Mouse (Mus musculus) ovary, adult 18-20 months (tissue): Measurements from ENCODE around the gene Acnat2.
"Not testable (repeated sequence)": the region's sequence is repeated elsewhere in the genome, so short reads cannot be mapped to it uniquely, and the experiment has no call there.

Experiments used
- DNase-seq: peaks from one replicate; pipeline ENCODE4 v3.0.0; 2022; ENCODE audit warnings: low spot score, mixed read lengths

Acnat2 gene

GRCm38 (mm10) chr4:49407957-49408356, at the start of gene Acnat2:
TSS of gene Acnat2 (minus strand) at chr4:49408151.
- not testable (repeated sequence) for DNase-seq

GRCm38 (mm10) chr4:49456171-49456570, 48.2 kb upstream of the Acnat2 start:
- no peak for DNase-seq

GRCm38 (mm10) chr4:49451848-49452551, 44.0 kb upstream of the Acnat2 start:
- no peak for DNase-seq

GRCm38 (mm10) chr4:49451133-49451847, 43.3 kb upstream of the Acnat2 start:
- not testable (repeated sequence) for DNase-seq

- not testable (repeated sequence) for DNase-seq
These were observed 29.0 kb upstream of the Acnat2 start for GRCm38 (mm10) chr4:49436968-49437367.

- not testable (repeated sequence) for DNase-seq
These were observed 2.2 kb upstream of the Acnat2 start for GRCm38 (mm10) chr4:49410151-49410550.

GRCm38 (mm10) chr4:49386873-49387272, 21.1 kb downstream of the Acnat2 start:
- no peak for DNase-seq

GRCm38 (mm10) chr4:49383576-49384318, 24.2 kb downstream of the Acnat2 start:
- not testable (repeated sequence) for DNase-seq

- not testable (repeated sequence) for DNase-seq
These were observed 39.9 kb downstream of the Acnat2 start for GRCm38 (mm10) chr4:49368046-49368445.

- no peak for DNase-seq
These were observed 50.9 kb downstream of the Acnat2 start for GRCm38 (mm10) chr4:49357097-49357496.

GRCm38 (mm10) chr4:49350470-49350869, 57.5 kb downstream of the Acnat2 start:
- no peak for DNase-seq

- DNase-seq: no peak
These were observed 59.3 kb downstream of the Acnat2 start for GRCm38 (mm10) chr4:49348677-49349076.

GRCm38 (mm10) chr4:49348001-49348400, 60.0 kb downstream of the Acnat2 start:
- not testable (repeated sequence) for DNase-seq

GRCm38 (mm10) chr4:49340091-49340490, 67.9 kb downstream of the Acnat2 start:
- DNase-seq: not testable (repeated sequence)

- not testable (repeated sequence) for DNase-seq
These were observed 70.0 kb downstream of the Acnat2 start for GRCm38 (mm10) chr4:49337949-49338348.
